Mouse (Mus musculus) olfactory bulb, adult 2 months (tissue): Measurements from ENCODE around the gene Vav3. TPM values are rescaled to one million over a fixed set of nuclear protein-coding genes. Genes with fewer than 3 reads are reported as not detected.
A peak's percentile ranks its signal among the peaks of the same experiment; 100 is the strongest.

ENCODE experiments used
- H3K27ac ChIP-seq: fragments of 200-500 bp; 2 replicates; pipeline ENCODE4 v1.5.1; 2012; ENCODE audit warnings: low read depth, low read length; ENCODE audit not compliant: insufficient read depth
- H3K4me1 ChIP-seq: fragments of 200-500 bp; 2 replicates; pipeline ENCODE4 v1.6.1; 2012; ENCODE audit warnings: low read length; ENCODE audit not compliant: control insufficient read depth, insufficient read depth
- H3K4me3 ChIP-seq: fragments of 200-500 bp; 2 replicates; pipeline ENCODE4 v1.5.1; 2012; ENCODE audit warnings: mild to moderate bottlenecking, low read depth, low read length, moderate library complexity; ENCODE audit not compliant: insufficient read depth
- CTCF ChIP-seq: fragments of 200-500 bp; IDR thresholded peaks from 2 replicates; pipeline ENCODE4 v1.5.1; 2012; ENCODE audit warnings: low read depth, mild to moderate bottlenecking, low read length, moderate library complexity; ENCODE audit not compliant: insufficient read depth
- POLR2A ChIP-seq: fragments of 200-500 bp; IDR thresholded peaks from 2 replicates; pipeline ENCODE4 v1.6.1; 2012; ENCODE audit warnings: mild to moderate bottlenecking, low read depth, low read length, moderate library complexity; ENCODE audit not compliant: insufficient read depth
- WGBS: fragments of 180-500 bp; shearing (Covaris S2); methylation state at CpG from one replicate; pipeline ENCODE4 v1.1.7; 2018; 5-methylcytosine and 5-hydroxymethylcytosine counted together
- polyA plus RNA-seq: library from polyadenylated mRNA; stranded (reverse); fragments of >200 nt; gene quantifications from 2 replicates; pipeline ENCODE4 v1.2.4, GENCODE M21; 2012; ENCODE audit warnings: low replicate concordance; ENCODE audit not compliant: missing spikeins, insufficient read depth, insufficient read length

The Vav3 gene
- polyA plus RNA-seq, result not detected in 2 replicates

DNA sequence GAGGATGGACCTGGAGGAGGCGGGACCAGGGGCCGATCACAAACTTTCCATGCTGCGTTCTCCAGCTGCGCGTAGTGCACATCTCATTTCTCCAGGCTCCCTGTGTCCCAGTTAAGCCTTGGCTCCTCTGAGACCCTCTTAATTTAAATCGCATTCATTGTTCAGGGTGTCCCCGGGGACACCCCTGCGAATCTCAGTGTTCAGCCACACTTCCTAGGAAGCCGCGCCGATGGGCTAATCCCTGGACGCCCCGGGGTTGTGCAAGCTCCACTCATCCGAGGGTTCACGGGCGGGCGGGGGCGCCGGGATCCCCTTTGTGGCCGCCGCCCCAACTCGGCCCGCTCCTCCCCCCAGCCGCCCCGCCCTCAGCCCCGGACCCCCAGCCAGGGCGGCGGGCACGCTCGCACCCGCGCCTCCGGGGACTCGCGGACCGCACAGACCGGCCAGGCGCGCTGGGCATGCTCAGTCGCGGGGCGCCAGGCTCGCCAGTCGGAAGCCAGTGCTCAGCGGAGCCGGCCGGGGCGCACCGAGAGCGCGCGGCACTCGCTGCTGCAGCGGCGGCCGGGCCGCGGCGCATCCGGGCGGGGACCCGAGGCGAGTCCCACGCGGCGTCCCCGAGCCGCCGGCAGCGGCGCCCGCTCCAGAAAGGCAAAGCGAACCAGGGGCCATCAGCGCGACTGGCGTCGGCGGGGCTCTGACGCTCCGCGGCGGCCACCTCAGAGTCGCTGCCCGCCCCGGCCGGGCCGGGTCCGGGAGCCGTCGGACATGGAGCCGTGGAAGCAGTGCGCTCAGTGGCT is at the start of gene Vav3:
Gene Vav3, plus strand, starts transcription at position 380 of the 797 bp plus-strand sequence.
- H3K27ac ChIP-seq, result peak within 1 kb of the TSS; percentile 12; the same call in 1 of the 2 replicates
- TF ChIP-seq CTCF, result no peak
- no peak for TF ChIP-seq POLR2A
- 1% methylated on average over 92 of the region's 92 CpGs for WGBS
- peak within 1 kb of the TSS; percentile 92 for H3K4me3 ChIP-seq
- H3K4me1 ChIP-seq, result peaks cover 6% of the 10 kb centered on the region; the same call in 1 of the 2 replicates

- Histone ChIP-seq H3K4me3 (no peak overlapping the region), H3K27ac (no peak overlapping the region), H3K4me1 (no peaks in the 10 kb centered on the region)
- no peak for TF ChIP-seq POLR2A
- no peak for TF ChIP-seq CTCF
- WGBS, result 58% methylated on average over 6 of the region's 6 CpGs
Measured at GRCm38 (mm10) chr3:109298857-109299256, 41.6 kb upstream of the Vav3 start.

DNA sequence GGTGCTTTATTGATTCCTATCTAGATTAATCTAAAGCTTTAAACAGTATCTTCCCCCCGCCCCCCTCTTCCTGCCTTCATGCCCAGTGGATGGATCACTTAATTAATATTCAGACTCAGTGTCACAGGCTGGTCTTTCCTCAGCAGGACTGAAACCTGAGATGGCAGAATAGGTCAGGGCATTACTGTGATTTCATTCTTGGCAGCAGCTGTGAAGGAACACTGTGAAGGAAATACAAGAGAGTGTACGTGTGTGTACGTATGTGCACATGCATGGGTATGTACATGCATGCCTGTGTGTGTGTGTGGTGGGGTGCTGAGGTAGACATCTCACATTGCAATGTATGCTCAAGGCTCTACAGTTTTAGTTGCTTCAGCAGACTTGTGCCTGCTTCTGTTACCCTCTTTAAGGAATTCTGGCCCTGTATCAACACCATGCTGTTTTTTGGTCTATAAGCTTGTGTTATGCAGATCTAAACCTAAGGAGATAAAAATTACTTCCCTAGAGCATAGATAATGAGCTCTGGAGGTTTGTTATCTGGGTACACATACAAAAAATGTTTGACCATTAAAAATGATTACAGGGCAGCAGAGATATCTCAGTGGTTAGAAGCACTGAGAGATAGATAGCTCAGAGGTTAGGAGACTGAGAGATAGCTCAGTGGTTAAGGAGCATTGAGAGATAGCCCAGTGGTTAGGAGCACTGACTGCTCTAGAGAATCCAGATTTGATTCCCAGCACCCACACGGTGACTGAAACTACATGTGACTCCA is 41.0 kb upstream of the Vav3 start:
- no peak for TF ChIP-seq CTCF
- TF ChIP-seq POLR2A, result no peak
- H3K27ac ChIP-seq, result no peak overlapping the region
- 81% methylated on average over 4 of the region's 4 CpGs for WGBS

DNA sequence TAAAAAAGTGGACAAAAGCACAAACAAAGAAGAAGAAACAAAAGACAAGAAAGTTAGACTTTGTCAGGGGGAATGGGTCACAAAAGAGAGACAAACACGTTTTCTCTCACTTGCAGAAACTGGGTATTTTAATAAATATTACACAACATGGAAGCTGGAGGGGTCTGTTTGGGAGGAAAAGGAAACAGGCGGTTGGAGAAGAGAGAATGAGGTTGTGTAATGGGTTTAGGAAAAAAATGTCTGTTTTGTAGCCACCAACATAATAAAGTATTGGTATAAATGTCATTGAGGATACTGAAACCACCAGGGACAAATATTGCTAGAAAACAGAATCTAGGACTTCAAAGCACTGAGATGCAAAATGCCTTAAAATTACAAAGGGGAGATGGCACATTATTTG is 38.4 kb upstream of the Vav3 start:
- Histone ChIP-seq H3K4me3 (no peak overlapping the region), H3K27ac (no peak overlapping the region), H3K4me1 (no peaks in the 10 kb centered on the region)
- TF ChIP-seq CTCF (no peak), POLR2A (no peak)
- WGBS, result 84% methylated on average over 2 of the region's 2 CpGs

More for the DNA sequence above, 41.0 kb upstream of the Vav3 start:
- H3K4me3 ChIP-seq, result no peak overlapping the region
- no peaks in the 10 kb centered on the region for H3K4me1 ChIP-seq

DNA sequence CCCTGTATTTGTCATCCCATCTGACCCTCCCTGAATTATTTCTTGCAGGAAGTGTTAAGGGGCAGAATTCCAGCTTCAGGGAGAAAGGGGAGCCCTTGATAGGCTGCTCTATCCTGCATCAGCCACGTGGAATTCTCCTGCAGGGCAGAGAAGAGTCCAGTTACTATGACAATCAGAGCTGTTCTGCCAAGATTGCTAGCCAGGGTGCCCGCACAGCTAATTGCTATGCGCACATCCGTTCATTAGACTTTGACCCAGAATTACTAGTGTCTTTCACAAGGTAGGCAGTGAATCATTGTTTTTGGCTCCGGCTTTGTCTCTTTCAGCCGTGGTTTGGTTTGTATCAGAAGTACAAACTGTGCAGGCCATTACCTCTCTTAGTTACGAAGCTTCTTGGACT is 33.0 kb upstream of the Vav3 start:
- TF ChIP-seq CTCF (no peak), POLR2A (no peak)
- H3K27ac ChIP-seq, result no peak overlapping the region
- no peak overlapping the region for H3K4me3 ChIP-seq
- H3K4me1 ChIP-seq, result peaks cover 5% of the 10 kb centered on the region; the same call in 1 of the 2 replicates
- WGBS, result 41% methylated on average over 7 of the region's 7 CpGs

GRCm38 (mm10) chr3:109308468-109308867 is 32.0 kb upstream of the Vav3 start:
- TF ChIP-seq CTCF, result no peak
- no peak for TF ChIP-seq POLR2A
- no peak overlapping the region for H3K27ac ChIP-seq
- peaks cover 5% of the 10 kb centered on the region; the same call in 1 of the 2 replicates for H3K4me1 ChIP-seq
- 88% methylated on average over 3 of the region's 3 CpGs for WGBS
- no peak overlapping the region for H3K4me3 ChIP-seq

GRCm38 (mm10) chr3:109309317-109310265 is 30.9 kb upstream of the Vav3 start:
- TF ChIP-seq CTCF (no peak), POLR2A (no peak)
- H3K27ac ChIP-seq, result no peak overlapping the region
- WGBS, result 91% methylated on average over 18 of the region's 18 CpGs
- peaks cover 5% of the 10 kb centered on the region; the same call in 1 of the 2 replicates for H3K4me1 ChIP-seq
- no peak overlapping the region for H3K4me3 ChIP-seq

DNA sequence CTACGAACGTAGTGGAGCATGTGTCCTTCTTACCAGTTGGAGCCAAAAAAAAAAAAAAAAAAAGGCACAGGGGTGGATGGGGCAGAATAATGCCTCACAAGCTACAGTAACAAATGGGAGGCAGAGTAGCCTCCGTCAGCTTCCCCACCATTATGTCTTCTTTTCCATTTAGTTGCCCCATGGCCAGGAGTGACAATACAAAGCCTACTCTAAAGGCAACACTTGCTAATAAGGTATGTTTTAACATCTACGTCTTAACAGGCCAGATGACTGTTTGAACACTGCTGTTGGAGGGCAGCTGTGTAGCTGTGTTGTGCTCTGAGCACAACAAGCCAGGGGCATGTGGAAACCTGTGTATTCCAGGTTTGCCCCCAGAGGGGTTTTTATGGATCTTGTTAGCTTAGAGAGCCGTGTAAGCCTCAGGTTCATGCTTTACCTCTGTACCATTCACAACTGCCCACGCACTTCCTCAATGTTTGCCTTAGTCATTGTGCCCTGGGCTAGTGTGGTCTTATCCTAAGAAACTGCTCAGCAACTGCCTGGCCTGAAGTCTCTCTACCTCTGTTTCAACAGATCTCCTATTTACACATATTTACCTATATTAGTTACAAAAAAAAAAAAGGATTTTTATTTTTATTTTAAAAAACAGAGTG is 29.2 kb upstream of the Vav3 start:
- WGBS, result 91% methylated on average over 6 of the region's 6 CpGs
- Histone ChIP-seq H3K27ac (no peak overlapping the region), H3K4me3 (no peak overlapping the region), H3K4me1 (peaks cover 5% of the 10 kb centered on the region; the same call in 1 of the 2 replicates)
- TF ChIP-seq POLR2A, result no peak
- TF ChIP-seq CTCF, result no peak
